In the genomic region with DNA sequence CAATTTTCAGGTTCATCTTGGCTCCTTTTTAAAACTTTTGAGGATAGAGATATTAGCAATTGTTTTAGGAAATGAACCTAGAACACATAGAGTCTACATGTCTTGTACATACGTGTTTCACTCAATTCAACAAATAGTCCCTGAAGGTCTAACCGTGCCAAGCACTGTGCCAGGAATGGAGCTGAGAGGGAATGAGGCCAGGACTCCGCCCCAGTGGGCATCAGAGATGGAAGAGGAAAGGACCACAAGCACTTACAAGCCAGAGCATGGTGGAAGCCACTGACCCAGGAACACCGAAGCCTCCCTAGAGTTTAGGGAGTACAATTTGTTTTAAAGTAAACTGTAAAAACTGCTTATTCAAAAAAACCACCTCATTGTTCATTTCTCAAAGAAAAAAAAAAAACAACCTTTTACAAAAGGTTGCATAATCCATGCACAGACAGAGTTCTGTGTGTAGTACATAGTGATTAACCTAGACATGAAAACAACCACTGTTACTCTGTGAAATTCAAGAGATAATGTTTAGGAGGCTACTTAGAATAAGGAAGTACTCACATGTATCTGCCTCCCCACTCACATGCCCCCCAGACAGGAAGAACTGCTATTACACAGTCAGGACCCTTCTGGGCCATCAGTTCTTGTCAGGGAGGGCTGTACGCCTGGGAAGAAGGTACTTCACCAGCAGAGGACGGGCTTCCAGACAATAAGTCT, we compare ENCODE assay signal across 17 mouse cellular contexts. TPM values are rescaled to one million over a fixed set of nuclear protein-coding genes. Genes with fewer than 3 reads are reported as not detected.
DNase-seq lines count a peak whose midpoint lies in the region; ATAC-seq and TF ChIP-seq lines count a peak whose summit lies in the region.
"Had no signal": no experiment of that assay in that cellular context is flagged by ENCODE, and none has a peak within 500 bp of the region (broad histone marks: within the 10 kb centered on the region; RNA-seq: fewer than 3 reads in every experiment).

No protein-coding gene starts in this region.

- no peaks in the 10 kb centered on the region for H3K27me3 ChIP-seq in lung, postnatal 0 days (replicated peaks; ENCODE audit: insufficient read depth, low read length)
- no peaks in the 10 kb centered on the region for H3K27me3 ChIP-seq in splenic B cell, adult 2 months (ENCODE audit: control insufficient read depth, insufficient read depth, low read length, poor library complexity, severe bottlenecking)
- H3K27me3 ChIP-seq: forebrain, embryonic 15.5 days had no signal

- 73% methylated on average over 6 of the region's 6 CpGs for WGBS in lung, postnatal 0 days

- no peak; the same call in 1 of the 2 replicates for ATAC-seq in lung, postnatal 0 days
- ATAC-seq: forebrain, embryonic 15.5 days had no signal

- intact Hi-C loops in gastrocnemius, adult 2 months (cut with DNase I), result no loop called here

- no peak overlapping the region for H3K4me3 ChIP-seq in gastrocnemius, adult 2 months
- H3K4me3 ChIP-seq in lung, postnatal 0 days (ENCODE audit: low read depth, low read length), result no peak overlapping the region
- H3K4me3 ChIP-seq: embryonic facial prominence, embryonic 10.5 days; erythroblast, embryonic 14.5 days; forebrain, embryonic 15.5 days; hindbrain, embryonic 10.5 days; midbrain, embryonic 10.5 days had no signal

- H3K4me2 ChIP-seq in lung, postnatal 0 days (replicated peaks; ENCODE audit: low read depth, low read length), result no peak overlapping the region
- H3K4me2 ChIP-seq: forebrain, embryonic 15.5 days had no signal

- TF ChIP-seq CTCF in gastrocnemius, adult 2 months (IDR thresholded peaks at IDR 0.05), result no peak
- peak; percentile 32; the same call in 1 of the 2 replicates for TF ChIP-seq CTCF in lung, postnatal 0 days (IDR thresholded peaks at IDR 0.05)

- no peak for TF ChIP-seq EP300 in lung, postnatal 0 days (IDR thresholded peaks at IDR 0.05)

- H3K27ac ChIP-seq in gastrocnemius, adult 2 months, result peak overlapping the region; percentile 44
- no peak overlapping the region for H3K27ac ChIP-seq in lung, postnatal 0 days (ENCODE audit: low read length)
- H3K27ac ChIP-seq: embryonic facial prominence, embryonic 10.5 days; forebrain, embryonic 15.5 days; hindbrain, embryonic 10.5 days; midbrain, embryonic 10.5 days had no signal

- no peaks in the 10 kb centered on the region for H3K36me3 ChIP-seq in lung, postnatal 0 days (ENCODE audit: insufficient read depth, low read length)
- peaks cover 12% of the 10 kb centered on the region for H3K36me3 ChIP-seq in splenic B cell, adult 2 months (ENCODE audit: control insufficient read depth, insufficient read depth, low read length, poor library complexity, severe bottlenecking)

- peaks cover 8% of the 10 kb centered on the region; the same call in 1 of the 2 replicates for H3K4me1 ChIP-seq in lung, postnatal 0 days (ENCODE audit: insufficient read depth, low read depth, low read length)
- H3K4me1 ChIP-seq: embryonic facial prominence, embryonic 10.5 days; forebrain, embryonic 15.5 days; hindbrain, embryonic 10.5 days; midbrain, embryonic 10.5 days had no signal

- H3K9me3 ChIP-seq in lung, postnatal 0 days (ENCODE audit: low read length), result no peaks in the 10 kb centered on the region
- H3K9me3 ChIP-seq: embryonic facial prominence, embryonic 10.5 days; forebrain, embryonic 15.5 days; hindbrain, embryonic 10.5 days; midbrain, embryonic 10.5 days had no signal

- no peak for DNase-seq in gastrocnemius, adult 2 months
- DNase-seq in gastrocnemius, postnatal 25 days, result no peak
- DNase-seq in kidney, adult 11 months, result peak; percentile 40
- DNase-seq in kidney, adult 9 months, result no peak
- no peak for DNase-seq in lung, postnatal 0 days (ENCODE audit: low spot score)
- no peak for DNase-seq in lung, postnatal 36 days
- peak; percentile 35 for DNase-seq in splenic B cell, adult 2 months (ENCODE audit: low read depth, low spot score)
- no peak for DNase-seq in embryo, embryonic 10.5 days (ENCODE audit: low spot score)
- DNase-seq: adrenal gland, postnatal 36 days; gastrocnemius, postnatal 10 days; left cerebral cortex, postnatal 4 days; right cerebral cortex, postnatal 4 days had no signal

- no peak overlapping the region for H3K9ac ChIP-seq in lung, postnatal 0 days (replicated peaks; ENCODE audit: low read depth)
- H3K9ac ChIP-seq: forebrain, embryonic 15.5 days had no signal

RNA-seq across cellular contexts. Expression of gene Otulin, which starts 9.9 kb away (rescaled TPM):
- total RNA-seq in gastrocnemius, adult 2 months (2021), result 10 to 100 TPM; 16.2 to 20.7 TPM
- total RNA-seq in gastrocnemius, postnatal 25 days (2021), result 10 to 100 TPM; 21.1 to 23.3 TPM
- polyA plus RNA-seq in lung, postnatal 0 days (2015; fragmentation: Nextera tagmentation; extraction: Ambion mirVana), result 26.2 and 29.4 TPM in 2 replicates

Comparison
In these comparisons a context has a peak if more than half of its experiments do, and no peak if none do; other contexts are left out.
1. DNase-seq: peak in kidney, adult 11 months (single experiment) and splenic B cell, adult 2 months (single experiment); none in gastrocnemius, adult 2 months (single experiment), gastrocnemius, postnatal 25 days (single experiment), kidney, adult 9 months (single experiment), lung, postnatal 0 days (single experiment), lung, postnatal 36 days (single experiment) and embryo, embryonic 10.5 days (single experiment).